Comparison of ENCODE assay signal across 19 mouse cellular contexts in genomic region chr14:21411524-21411923, GRCm38 (mm10).
DNase-seq lines count a peak whose midpoint lies in the region; ATAC-seq and TF ChIP-seq lines count a peak whose summit lies in the region.
"Had no signal": no experiment of that assay in that cellular context is flagged by ENCODE, and none has a peak within 500 bp of the region (broad histone marks: within the 10 kb centered on the region; RNA-seq: fewer than 3 reads in every experiment).

No protein-coding gene starts in this region.

- peak overlapping the region; percentile 57; the same call in 1 of the 2 replicates for H3K27ac ChIP-seq in midbrain, embryonic 10.5 days (replicated peaks)
- H3K27ac ChIP-seq in midbrain, embryonic 15.5 days: no peak overlapping the region
- H3K27ac ChIP-seq in forebrain, embryonic 10.5 days: peak overlapping the region; percentile 77
- H3K27ac ChIP-seq in forebrain, embryonic 14.5 days (ENCODE audit: low read depth, low read length): peak overlapping the region; percentile 40; the same call in 1 of the 2 replicates
- H3K27ac ChIP-seq: embryonic facial prominence, embryonic 13.5 days; heart, embryonic 13.5 days; hindbrain, embryonic 13.5 days had no signal

- TF ChIP-seq POLR2A in brain, embryonic 14.5 days (IDR thresholded peaks at IDR 0.05; ENCODE audit: borderline replicate concordance, extremely low read depth, insufficient read depth, insufficient read length, poor library complexity, severe bottlenecking): no peak

- no peak overlapping the region for H3K4me2 ChIP-seq in midbrain, embryonic 15.5 days
- no peak overlapping the region for H3K4me2 ChIP-seq in forebrain, embryonic 14.5 days (ENCODE audit: low read length)
- H3K4me2 ChIP-seq: embryonic facial prominence, embryonic 13.5 days; heart, embryonic 13.5 days; hindbrain, embryonic 13.5 days had no signal

- no peaks in the 10 kb centered on the region for H3K9me3 ChIP-seq in midbrain, embryonic 10.5 days (replicated peaks)
- no peaks in the 10 kb centered on the region for H3K9me3 ChIP-seq in midbrain, embryonic 15.5 days
- no peaks in the 10 kb centered on the region for H3K9me3 ChIP-seq in forebrain, embryonic 10.5 days
- H3K9me3 ChIP-seq in forebrain, embryonic 14.5 days (replicated peaks; ENCODE audit: control insufficient read depth, low read length): no peaks in the 10 kb centered on the region
- H3K9me3 ChIP-seq: embryonic facial prominence, embryonic 13.5 days; heart, embryonic 13.5 days; hindbrain, embryonic 13.5 days had no signal

- H3K9ac ChIP-seq in midbrain, embryonic 15.5 days: no peak overlapping the region
- H3K9ac ChIP-seq in forebrain, embryonic 14.5 days (ENCODE audit: low read length): no peak overlapping the region
- H3K9ac ChIP-seq: embryonic facial prominence, embryonic 13.5 days; heart, embryonic 13.5 days; hindbrain, embryonic 13.5 days had no signal

- H3K4me3 ChIP-seq in midbrain, embryonic 10.5 days: no peak overlapping the region
- no peak overlapping the region for H3K4me3 ChIP-seq in midbrain, embryonic 15.5 days
- no peak overlapping the region for H3K4me3 ChIP-seq in forebrain, embryonic 10.5 days
- no peak overlapping the region for H3K4me3 ChIP-seq in forebrain, embryonic 14.5 days (ENCODE audit: low read depth, low read length)
- H3K4me3 ChIP-seq: embryonic facial prominence, embryonic 13.5 days; heart, embryonic 13.5 days; hindbrain, embryonic 13.5 days had no signal

- no peaks in the 10 kb centered on the region for H3K27me3 ChIP-seq in midbrain, embryonic 10.5 days (ENCODE audit: low read depth, poor library complexity, severe bottlenecking)
- no peaks in the 10 kb centered on the region for H3K27me3 ChIP-seq in midbrain, embryonic 15.5 days (replicated peaks)
- no peaks in the 10 kb centered on the region for H3K27me3 ChIP-seq in forebrain, embryonic 10.5 days (ENCODE audit: poor library complexity, severe bottlenecking)
- no peaks in the 10 kb centered on the region for H3K27me3 ChIP-seq in forebrain, embryonic 14.5 days (replicated peaks; ENCODE audit: control insufficient read depth, insufficient read depth, low read length)
- H3K27me3 ChIP-seq: embryonic facial prominence, embryonic 13.5 days; heart, embryonic 13.5 days; hindbrain, embryonic 13.5 days had no signal

- TF ChIP-seq CTCF in brain, embryonic 14.5 days (IDR thresholded peaks at IDR 0.05; ENCODE audit: borderline replicate concordance, extremely low read depth, insufficient read depth, insufficient read length): no peak

- H3K4me1 ChIP-seq in midbrain, embryonic 10.5 days: peaks cover 18% of the 10 kb centered on the region
- peaks cover 13% of the 10 kb centered on the region for H3K4me1 ChIP-seq in midbrain, embryonic 15.5 days
- peaks cover 39% of the 10 kb centered on the region for H3K4me1 ChIP-seq in forebrain, embryonic 10.5 days
- peaks cover 14% of the 10 kb centered on the region for H3K4me1 ChIP-seq in forebrain, embryonic 14.5 days (ENCODE audit: control insufficient read depth, insufficient read depth, low read length)
- H3K4me1 ChIP-seq: heart, embryonic 13.5 days had no signal

- no peak for DNase-seq in midbrain, embryonic 10.5 days (ENCODE audit: low spot score)
- peak; percentile 77 for DNase-seq in brain, embryonic 14.5 days (ENCODE audit: low read depth)
- no peak for DNase-seq in forebrain, embryonic 10.5 days (ENCODE audit: extremely low spot score, low spot score)
- DNase-seq in forebrain, embryonic 14.5 days (ENCODE audit: low spot score): peak; percentile 58
- no peak for DNase-seq in kidney, adult 8-10 months
- DNase-seq in adipocyte (ENCODE audit: low spot score): no peak
- DNase-seq: adrenal gland, adult 8-10 months; adrenal gland, postnatal 36 days; cerebellum, adult 11-12 months; cerebellum, adult 9-10 months; cerebellum, postnatal 25 days; gastrocnemius, postnatal 14 days; heart, postnatal 36 days had no signal

- H3K36me3 ChIP-seq in midbrain, embryonic 10.5 days: no peaks in the 10 kb centered on the region
- no peaks in the 10 kb centered on the region for H3K36me3 ChIP-seq in midbrain, embryonic 15.5 days (replicated peaks)
- no peaks in the 10 kb centered on the region for H3K36me3 ChIP-seq in forebrain, embryonic 10.5 days (replicated peaks)
- H3K36me3 ChIP-seq in forebrain, embryonic 14.5 days (ENCODE audit: control insufficient read depth, insufficient read depth, low read length): no peaks in the 10 kb centered on the region
- H3K36me3 ChIP-seq: embryonic facial prominence, embryonic 13.5 days; heart, embryonic 13.5 days; hindbrain, embryonic 13.5 days had no signal

- ATAC-seq in midbrain, embryonic 15.5 days (replicated peaks): no peak
- peak; percentile 52; the same call in 1 of the 2 replicates for ATAC-seq in forebrain, embryonic 14.5 days
- ATAC-seq in erythroid progenitor cell, adult 5-6 weeks (replicated peaks; ENCODE audit: low FRiP score, poor library complexity, severe bottlenecking): no peak
- ATAC-seq: intestine, embryonic 16.5 days had no signal

- WGBS in midbrain, embryonic 10.5 days: 90% methylated on average over 6 of the region's 6 CpGs
- 64% methylated on average over 6 of the region's 6 CpGs for WGBS in midbrain, embryonic 15.5 days
- WGBS in forebrain, embryonic 10.5 days: 85% methylated on average over 6 of the region's 6 CpGs
- 34% methylated on average over 6 of the region's 6 CpGs for WGBS in forebrain, embryonic 14.5 days

Comparison
In these comparisons a context has a peak if more than half of its experiments do, and no peak if none do; other contexts are left out.
1. DNase-seq: peak in brain, embryonic 14.5 days (single experiment) and forebrain, embryonic 14.5 days (single experiment); none in midbrain, embryonic 10.5 days (single experiment), forebrain, embryonic 10.5 days (single experiment), kidney, adult 8-10 months (0 of 2) and adipocyte (single experiment).